Mouse (Mus musculus) layer of hippocampus, adult 2 months (tissue): ENCODE results near the gene Trip6. TPM values are rescaled to one million over a fixed set of nuclear protein-coding genes. Genes with fewer than 3 reads are reported as not detected.

Experiments used
- DNase-seq, 2 experiments: peaks; one replicate each; pipeline ENCODE4 v3.0.0; 2022; ENCODE audit warnings: low spot score in 2 of 2
- H3K27ac ChIP-seq: fragments of 200-600 bp; 2 replicates; pipeline ENCODE4 v1.8.1; 2022
- H3K4me3 ChIP-seq: fragments of 200-600 bp; 2 replicates; pipeline ENCODE4 v1.8.1; 2022; ENCODE audit warnings: mild to moderate bottlenecking
- CTCF ChIP-seq: fragments of 200-600 bp; conservative IDR thresholded peaks from 2 replicates; pipeline ENCODE4 v1.8.1; 2022; ENCODE audit warnings: antibody characterized with exemption, mild to moderate bottlenecking, moderate library complexity
- total RNA-seq, 2 experiments: library from RNA; stranded (reverse); gene quantifications; 2 replicates each; pipeline ENCODE4 v1.2.3; 2021

The Trip6 gene
- total RNA-seq, 2 experiments from 2014 or later, result 4.8 to 7.3 TPM

DNA sequence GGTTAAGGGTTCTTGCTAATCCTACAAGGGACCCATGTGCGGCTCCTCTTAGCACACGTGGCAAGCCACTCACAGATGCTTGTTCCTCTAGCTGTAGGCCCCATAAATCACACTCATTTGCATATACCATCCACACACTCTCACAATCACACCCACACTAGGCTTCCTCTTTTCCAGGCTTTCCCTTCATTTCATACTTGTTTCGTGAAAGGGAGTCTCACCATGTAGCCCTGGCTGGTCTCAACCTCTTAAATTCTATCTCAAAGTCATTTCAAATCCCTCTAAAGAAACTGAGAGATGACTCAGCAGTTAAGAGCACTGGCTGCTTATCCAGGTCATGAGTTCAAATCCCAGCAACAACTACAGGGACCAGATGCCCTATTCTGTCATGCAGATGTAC is 8.4 kb downstream of the Trip6 start:
- no peak for DNase-seq
- peak overlapping the region; percentile 97 for H3K4me3 ChIP-seq
- TF ChIP-seq CTCF, result no peak
- H3K27ac ChIP-seq, result peak overlapping the region; percentile 97; the same call in 1 of the 2 replicates

DNA sequence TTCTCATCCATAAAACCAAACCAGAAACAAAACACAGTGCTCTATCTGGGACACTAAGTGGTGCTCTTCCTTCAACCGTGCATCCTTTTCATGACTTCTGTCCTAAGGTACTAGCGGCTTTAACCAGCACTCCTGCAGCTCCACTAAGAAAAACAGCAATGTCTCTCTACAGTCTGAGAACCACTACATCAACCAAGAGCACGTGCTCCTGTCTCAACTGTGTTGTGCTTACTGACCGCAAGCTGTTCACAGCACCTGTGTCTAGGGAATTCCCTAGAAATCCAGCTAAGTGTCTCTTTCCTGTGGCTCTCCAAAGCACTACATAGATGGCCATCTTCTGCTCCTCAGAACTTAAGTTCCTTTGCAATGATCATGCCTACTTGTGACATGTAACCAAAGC is 9.4 kb downstream of the Trip6 start:
- Histone ChIP-seq H3K27ac (peak overlapping the region; percentile 97; the same call in 1 of the 2 replicates), H3K4me3 (peak overlapping the region; percentile 97)
- TF ChIP-seq CTCF, result 0 out of 2 replicates have a peak, but pooled peaks have one; percentile 8
- no peak for DNase-seq

DNA sequence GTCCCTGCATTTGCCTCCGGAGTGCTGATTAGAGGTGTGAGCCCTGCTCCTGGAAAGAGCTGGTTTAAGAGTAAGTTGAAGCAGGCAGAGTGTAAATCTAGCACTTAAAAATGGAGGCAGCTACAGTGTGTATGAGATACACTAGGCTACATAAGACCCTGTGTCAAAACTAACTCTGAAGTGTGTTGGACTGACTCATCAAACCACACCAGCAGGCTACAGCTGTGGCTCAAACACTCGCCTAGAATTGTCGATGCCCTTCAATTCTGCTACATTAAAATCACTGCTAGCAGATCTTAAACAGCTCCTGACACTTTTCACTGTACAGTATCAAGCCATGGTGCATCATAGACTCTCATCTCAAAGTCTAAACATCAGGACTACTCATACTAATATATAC is 10.0 kb downstream of the Trip6 start:
- DNase-seq, result no peak
- Histone ChIP-seq H3K4me3 (no peak overlapping the region), H3K27ac (peak overlapping the region; percentile 97; the same call in 1 of the 2 replicates)
- no peak for TF ChIP-seq CTCF

DNA sequence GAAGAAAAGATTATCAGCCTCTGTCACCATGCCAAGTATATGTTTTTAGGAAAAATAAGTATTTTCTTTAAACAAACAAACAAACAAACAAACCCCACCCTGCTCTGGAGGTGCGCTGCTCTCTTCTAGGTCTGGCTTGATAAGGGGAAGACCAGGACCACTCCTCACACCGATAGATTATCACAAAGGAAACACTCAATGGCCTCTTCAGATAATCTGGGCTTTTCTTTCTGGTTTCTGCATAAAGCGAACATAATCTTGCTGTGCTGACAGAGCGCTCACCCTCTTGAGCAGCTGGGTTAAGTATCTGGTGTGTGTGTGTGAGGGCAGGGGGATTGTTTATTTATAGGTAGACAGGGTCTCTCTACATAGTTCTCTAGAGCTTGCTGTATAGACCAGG is 10.6 kb downstream of the Trip6 start:
- DNase-seq, result no peak

DNA sequence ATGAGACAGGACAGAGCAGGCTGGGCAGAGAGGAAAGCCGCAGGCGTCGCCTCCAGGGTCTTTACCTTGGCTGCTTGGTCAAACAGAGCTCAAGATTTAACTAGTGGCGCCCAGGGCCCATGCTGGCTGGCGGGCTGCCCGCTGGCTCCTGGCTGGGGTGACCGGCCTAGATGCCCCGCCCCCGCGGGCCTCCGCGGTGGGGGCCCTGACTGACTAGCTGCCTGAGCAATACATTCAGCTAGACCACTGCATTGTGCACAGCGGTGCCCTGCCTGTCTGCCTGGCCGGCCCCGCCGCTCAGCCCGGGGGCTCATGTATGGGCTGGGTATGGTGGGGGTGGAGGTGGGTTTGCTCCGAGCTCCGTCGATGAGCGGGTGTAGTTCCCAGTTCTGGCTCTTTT is 13.0 kb downstream of the Trip6 start:
- no peak for DNase-seq
- no peak overlapping the region for H3K27ac ChIP-seq
- no peak for TF ChIP-seq CTCF
- H3K4me3 ChIP-seq, result no peak overlapping the region

More for the DNA sequence above, 10.6 kb downstream of the Trip6 start:
- H3K4me3 ChIP-seq, result no peak overlapping the region
- H3K27ac ChIP-seq, result peak overlapping the region; percentile 97; the same call in 1 of the 2 replicates
- no peak for TF ChIP-seq CTCF

DNA sequence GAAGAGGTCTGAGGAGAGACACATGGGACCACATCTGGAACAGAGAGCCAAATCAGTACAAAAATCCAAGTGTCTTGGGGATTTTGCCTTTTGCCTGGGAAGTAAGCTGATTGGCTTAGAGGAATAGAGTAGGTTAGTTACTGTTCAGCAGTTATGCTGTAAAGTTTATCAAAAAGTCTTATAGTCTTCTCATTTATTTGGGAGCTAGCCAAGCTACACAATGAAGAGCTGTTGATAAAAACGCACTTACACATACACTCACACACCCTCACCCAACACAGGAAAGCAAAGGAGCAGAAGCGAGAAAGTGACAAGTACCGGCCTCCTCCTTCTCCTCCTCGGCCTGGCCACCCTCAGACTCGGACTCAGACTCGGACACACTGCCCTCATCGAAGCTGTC is 15.0 kb downstream of the Trip6 start:
- DNase-seq, result no peak
- H3K27ac ChIP-seq, result no peak overlapping the region
- TF ChIP-seq CTCF, result no peak
- H3K4me3 ChIP-seq, result no peak overlapping the region

DNA sequence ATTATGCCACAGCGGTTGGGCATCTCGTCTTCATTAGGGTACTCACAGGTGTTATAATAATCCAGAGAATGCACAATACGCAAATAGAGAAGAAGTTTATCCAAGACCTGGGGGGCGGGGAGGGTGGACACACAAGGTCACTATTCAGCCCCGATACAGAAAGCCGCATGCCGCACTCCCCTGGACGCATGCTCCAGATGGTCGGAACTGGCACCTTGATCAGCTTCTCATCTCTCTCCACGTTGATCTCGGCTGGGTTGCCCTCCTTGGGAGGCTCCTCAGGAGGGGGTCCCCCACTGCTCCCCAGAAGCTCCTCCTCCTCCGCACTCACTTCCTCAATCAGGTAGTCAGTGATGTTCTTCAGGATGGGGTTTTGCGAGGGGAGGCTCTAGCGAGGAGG is 17.1 kb downstream of the Trip6 start:
- H3K27ac ChIP-seq, result no peak overlapping the region
- DNase-seq, result no peak
- no peak for TF ChIP-seq CTCF
- no peak overlapping the region for H3K4me3 ChIP-seq

DNA sequence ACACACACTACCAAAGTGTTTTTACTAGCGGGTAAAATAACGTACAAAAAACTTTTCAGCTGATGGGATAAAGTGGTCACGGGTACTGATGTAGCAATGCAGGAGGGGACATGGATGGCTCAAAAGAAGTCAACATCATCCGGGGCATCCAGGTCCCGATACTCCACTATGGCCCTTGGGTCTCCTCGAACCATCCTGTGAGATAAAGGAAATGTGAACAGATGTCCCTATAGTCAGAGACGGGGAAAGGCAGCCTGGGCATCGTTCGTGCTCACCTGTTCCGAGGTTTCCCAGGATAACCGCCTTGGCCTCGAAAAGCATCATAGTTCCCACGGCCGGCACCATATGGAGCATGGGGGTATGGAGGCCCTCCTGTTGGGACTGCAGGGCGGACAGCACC is 18.5 kb downstream of the Trip6 start:
- no peak for TF ChIP-seq CTCF
- H3K27ac ChIP-seq, result no peak overlapping the region
- DNase-seq, result no peak
- H3K4me3 ChIP-seq, result no peak overlapping the region

DNA sequence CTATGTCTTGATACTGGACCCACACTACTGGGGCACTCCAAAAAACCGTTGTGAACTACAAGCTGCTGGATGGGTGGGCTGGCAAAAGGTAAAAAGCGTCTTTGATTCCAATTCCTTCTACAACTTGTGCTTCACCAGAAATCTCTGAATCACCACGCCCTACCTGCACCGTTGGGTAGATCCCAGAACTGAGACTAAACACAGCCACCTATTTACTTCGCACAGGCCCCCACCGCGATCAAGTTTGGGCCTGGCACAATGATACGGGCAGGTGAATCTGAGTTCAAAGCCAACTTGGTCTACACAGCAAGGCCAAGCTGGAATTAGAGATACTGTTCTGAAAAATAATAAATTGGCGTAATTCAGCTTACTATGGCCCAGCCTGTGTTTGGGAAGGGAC is 18.9 kb downstream of the Trip6 start:
- Histone ChIP-seq H3K27ac (no peak overlapping the region), H3K4me3 (peak overlapping the region; percentile 82; the same call in 1 of the 2 replicates)
- no peak for DNase-seq
- TF ChIP-seq CTCF, result no peak

DNA sequence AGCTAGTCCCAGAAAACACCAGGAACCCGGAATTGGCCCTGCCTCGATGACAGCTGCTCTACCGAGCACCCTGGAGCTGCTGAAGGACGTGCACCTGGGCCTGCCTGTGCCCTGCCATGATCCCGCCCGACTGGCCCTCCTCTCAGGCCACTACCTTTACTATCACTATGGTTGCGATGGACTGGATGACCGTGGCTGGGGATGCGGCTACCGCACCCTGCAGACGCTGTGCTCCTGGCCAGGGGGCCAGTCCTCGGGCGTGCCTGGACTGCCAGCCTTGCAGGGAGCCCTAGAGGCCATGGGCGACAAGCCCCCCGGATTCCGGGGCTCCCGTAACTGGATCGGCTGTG is 19.5 kb downstream of the Trip6 start:
- Histone ChIP-seq H3K4me3 (peak overlapping the region; percentile 82), H3K27ac (peak overlapping the region; percentile 90)
- TF ChIP-seq CTCF, result no peak
- no peak for DNase-seq

DNA sequence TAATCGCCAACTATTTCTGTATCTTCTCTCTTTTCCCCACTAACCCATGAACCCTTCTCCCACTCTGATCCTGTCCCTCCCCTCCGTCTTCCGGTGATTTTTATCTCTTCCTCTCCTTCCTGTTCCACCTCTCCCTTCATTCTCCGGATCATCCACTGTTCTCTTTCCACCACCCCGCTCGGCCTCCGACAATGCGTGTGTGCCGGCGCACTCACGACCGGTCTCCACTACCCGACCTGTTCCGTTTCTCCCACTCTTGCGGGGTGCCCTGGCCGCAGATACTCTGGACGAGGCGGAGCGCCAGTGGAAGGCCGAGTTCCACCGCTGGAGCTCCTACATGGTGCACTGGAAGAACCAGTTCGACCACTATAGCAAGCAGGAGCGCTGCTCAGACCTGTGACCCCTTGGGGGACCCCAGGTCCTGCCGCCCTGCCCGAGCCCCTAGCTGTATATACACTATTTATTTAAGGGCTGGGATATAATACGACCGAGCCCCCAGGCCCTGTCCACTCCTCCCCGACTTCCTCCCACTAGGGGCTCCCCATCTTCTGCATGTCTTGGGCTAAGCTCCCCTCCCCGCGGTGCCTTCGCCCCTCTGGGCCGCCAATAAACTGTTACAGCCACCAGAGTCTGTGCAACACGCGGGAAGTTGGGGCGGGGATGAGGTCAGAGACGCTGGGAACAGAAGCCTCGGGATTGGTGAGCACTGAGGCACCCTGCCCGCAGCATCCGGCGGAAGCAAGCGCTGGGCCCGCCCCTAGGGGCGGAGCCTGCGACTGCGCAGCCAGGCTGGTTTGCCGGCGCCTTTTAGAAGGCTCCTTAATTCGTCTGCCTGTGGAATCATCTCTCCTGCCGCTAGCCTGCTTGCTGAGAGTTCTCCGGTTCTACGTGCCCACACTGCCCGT is 20.1 kb downstream of the Trip6 start, which contains the start of gene Ufsp1:
Gene Ufsp1 (plus strand): TSS at position 791 of the 905 bp plus-strand sequence.
- Histone ChIP-seq H3K4me3 (peak within 1 kb of the TSS; percentile 82), H3K27ac (peak within 1 kb of the TSS; percentile 90)
- DNase-seq, result peak; percentile 96 to 97
- peak; percentile 43; the same call in 1 of the 2 replicates for TF ChIP-seq CTCF

DNA sequence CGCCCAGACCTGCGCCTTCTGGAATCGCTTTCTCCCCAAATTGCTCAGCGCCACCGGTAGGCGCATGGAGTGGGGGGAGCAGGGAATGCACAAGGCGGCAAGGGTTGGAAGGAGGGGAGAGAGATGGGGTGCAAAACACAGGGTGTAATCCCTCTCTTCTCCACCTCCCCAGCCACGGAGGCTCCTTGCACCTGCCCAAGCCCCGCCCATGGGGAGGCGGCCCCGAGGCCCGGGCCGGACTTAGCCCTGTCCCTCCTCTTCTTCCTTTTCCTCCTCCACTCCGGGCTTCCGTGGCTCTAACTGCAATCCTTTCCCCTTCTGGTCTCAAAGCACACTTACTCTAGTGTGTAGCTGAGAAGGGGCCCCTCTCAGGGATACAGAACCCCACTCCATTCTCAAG is 20.9 kb downstream of the Trip6 start:
- peak; percentile 56 for TF ChIP-seq CTCF
- peak; percentile 65 to 85 for DNase-seq
- Histone ChIP-seq H3K4me3 (peak overlapping the region; percentile 82), H3K27ac (peak overlapping the region; percentile 89)

DNA sequence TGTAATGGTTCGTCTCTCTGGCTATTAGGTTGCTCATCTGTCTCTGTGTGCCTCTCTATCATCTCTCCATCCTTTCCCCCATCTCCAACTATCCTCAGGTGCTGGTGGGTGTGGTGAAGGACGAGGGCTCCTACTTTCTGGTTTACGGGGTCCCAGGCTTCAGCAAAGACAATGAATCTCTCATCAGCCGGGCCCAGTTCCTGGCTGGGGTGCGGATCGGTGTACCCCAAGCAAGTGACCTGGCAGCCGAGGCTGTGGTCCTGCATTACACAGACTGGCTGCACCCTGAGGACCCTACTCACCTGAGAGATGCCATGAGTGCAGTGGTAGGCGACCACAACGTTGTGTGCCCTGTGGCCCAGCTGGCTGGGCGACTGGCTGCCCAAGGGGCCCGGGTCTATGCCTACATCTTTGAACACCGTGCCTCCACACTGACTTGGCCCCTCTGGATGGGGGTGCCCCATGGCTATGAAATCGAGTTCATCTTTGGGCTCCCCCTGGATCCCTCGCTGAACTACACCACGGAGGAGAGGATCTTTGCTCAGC is 22.8 kb downstream of the Trip6 start:
- no peak for DNase-seq
- no peak overlapping the region for H3K27ac ChIP-seq
- TF ChIP-seq CTCF, result no peak
- no peak overlapping the region for H3K4me3 ChIP-seq
